Mouse (Mus musculus) myocyte (in vitro differentiated cells): ENCODE data around the gene Arfgef3. TPM values are rescaled to one million over a fixed set of nuclear protein-coding genes. Genes with fewer than 3 reads are reported as not detected.
A peak's percentile ranks its signal among the peaks of the same experiment; 100 is the strongest.
"Not testable (repeated sequence)": the region's sequence is repeated elsewhere in the genome, so short reads cannot be mapped to it uniquely, and the experiment has no call there.

Experiments
- H3K27me3 ChIP-seq: one replicate; pipeline ENCODE4 v1.6.1; 2011; ENCODE audit not compliant: control insufficient read depth, insufficient read depth, insufficient read length
- H3K36me3 ChIP-seq: one replicate; pipeline ENCODE4 v1.6.1; 2011; ENCODE audit not compliant: control insufficient read depth, insufficient read depth
- H3K4me2 ChIP-seq: one replicate; pipeline ENCODE4 v1.6.1; 2011; ENCODE audit warnings: low read depth, control low read depth
- H3K4me3 ChIP-seq: one replicate; pipeline ENCODE4 v1.5.1; 2011; ENCODE audit warnings: mild to moderate bottlenecking, control low read depth, moderate library complexity
- H3K79me2 ChIP-seq: one replicate; pipeline ENCODE4 v1.6.1; 2011; ENCODE audit not compliant: control insufficient read depth, insufficient read depth
- H3ac ChIP-seq: one replicate; pipeline ENCODE4 v1.6.1; 2011; ENCODE audit not compliant: control insufficient read depth, insufficient read length
- CEBPB ChIP-seq: IDR thresholded peaks from 2 replicates; pipeline ENCODE4 v1.6.1; 2011; ENCODE audit warnings: mild to moderate bottlenecking, moderate library complexity; ENCODE audit not compliant: poor library complexity, insufficient read depth, severe bottlenecking
- E2F4 ChIP-seq: IDR thresholded peaks from one replicate; pipeline ENCODE4 v1.6.1; 2011; ENCODE audit warnings: mild to moderate bottlenecking, control low read depth, moderate library complexity; ENCODE audit not compliant: insufficient read depth
- MAX ChIP-seq: IDR thresholded peaks from one replicate; pipeline ENCODE4 v1.6.1; 2011; ENCODE audit warnings: low read depth, mild to moderate bottlenecking, control low read depth
- MYOD1 ChIP-seq, 3 experiments: IDR thresholded peaks; one replicate each; pipeline ENCODE4 v1.6.1; 2011; ENCODE audit warnings: control low read depth in 2 of 3, low read depth in 2 of 3, mild to moderate bottlenecking in 2 of 3, moderate library complexity in 1 of 3; ENCODE audit not compliant: insufficient read length in 2 of 3, control insufficient read depth in 1 of 3
- MYOG ChIP-seq, 3 experiments: IDR thresholded peaks; one replicate each; pipeline ENCODE4 v1.6.1; 2011; ENCODE audit warnings: control low read depth in 2 of 3, low read depth in 2 of 3, mild to moderate bottlenecking in 2 of 3; ENCODE audit not compliant: insufficient read length in 2 of 3, control insufficient read depth in 1 of 3, insufficient read depth in 1 of 3
- POLR2A ChIP-seq: IDR thresholded peaks from one replicate; pipeline ENCODE4 v1.6.1; 2011; ENCODE audit warnings: low read depth, mild to moderate bottlenecking, control low read depth, moderate library complexity; ENCODE audit not compliant: insufficient read length
- POLR2AphosphoS2 ChIP-seq: IDR thresholded peaks from one replicate; pipeline ENCODE4 v1.6.1; 2011; ENCODE audit warnings: low read depth, control low read depth; ENCODE audit not compliant: insufficient read length
- REST ChIP-seq: IDR thresholded peaks from one replicate; pipeline ENCODE4 v1.6.1; 2011; ENCODE audit warnings: mild to moderate bottlenecking, control low read depth, moderate library complexity; ENCODE audit not compliant: insufficient read depth, insufficient read length
- SRF ChIP-seq: IDR thresholded peaks from one replicate; pipeline ENCODE4 v1.6.1; 2011; ENCODE audit warnings: low read depth; ENCODE audit not compliant: control insufficient read depth, insufficient read length
- TCF12 ChIP-seq: IDR thresholded peaks from one replicate; pipeline ENCODE4 v1.6.1; 2011; ENCODE audit warnings: mild to moderate bottlenecking, control low read depth; ENCODE audit not compliant: poor library complexity, insufficient read depth, severe bottlenecking
- TCF3 ChIP-seq: IDR thresholded peaks from one replicate; pipeline ENCODE4 v1.6.1; 2011; ENCODE audit warnings: low read depth, control low read depth; ENCODE audit not compliant: insufficient read length
- USF1 ChIP-seq: IDR thresholded peaks from one replicate; pipeline ENCODE4 v1.6.1; 2011; ENCODE audit warnings: low read depth, mild to moderate bottlenecking, control low read depth, moderate library complexity
- polyA plus RNA-seq: library from polyadenylated mRNA; unstranded; fragments of >200 nt; fragmentation: generic; extraction: Trizol; gene quantifications from one replicate; pipeline ENCODE4 v1.2.1, GENCODE M21; 2012; ENCODE audit warnings: missing spikeins

The Arfgef3 gene
- polyA plus RNA-seq, 1 experiment = not detected

GRCm38 (mm10) chr10:18561445-18561844 lies 182.3 kb downstream of the Arfgef3 start:
- Histone ChIP-seq H3K79me2 (no peaks in the 10 kb centered on the region), H3K27me3 (no peaks in the 10 kb centered on the region), H3K36me3 (no peaks in the 10 kb centered on the region), H3ac (no peak overlapping the region), H3K4me2 (no peak overlapping the region), H3K4me3 (no peak overlapping the region)
- TF ChIP-seq POLR2AphosphoS2 = no peak
- no peak for TF ChIP-seq E2F4
- no peak for TF ChIP-seq USF1
- TF ChIP-seq POLR2A = no peak
- no peak for TF ChIP-seq TCF12
- TF ChIP-seq MAX = no peak
- no peak for TF ChIP-seq CEBPB
- TF ChIP-seq MYOG (IDR thresholded peaks at IDR 0.05; ENCODE audit: control insufficient read depth in 1 of 3, insufficient read depth in 1 of 3, insufficient read length in 2 of 3, low read depth in 2 of 3) = no peak
- TF ChIP-seq TCF3 = no peak
- no peak for TF ChIP-seq MYOD1 (IDR thresholded peaks at IDR 0.05; ENCODE audit: control insufficient read depth in 1 of 3, insufficient read length in 2 of 3, low read depth in 2 of 3)
- TF ChIP-seq SRF = no peak
- TF ChIP-seq REST = no peak

- not testable (repeated sequence) for H3ac ChIP-seq, H3K36me3 ChIP-seq, H3K4me2 ChIP-seq, H3K79me2 ChIP-seq, H3K4me3 ChIP-seq, H3K27me3 ChIP-seq
Observed at GRCm38 (mm10) chr10:18559076-18559475, 184.7 kb downstream of the Arfgef3 start.

GRCm38 (mm10) chr10:18549321-18550216 lies 194.2 kb downstream of the Arfgef3 start:
- Histone ChIP-seq H3K4me2 (no peak overlapping the region), H3ac (no peak overlapping the region), H3K27me3 (no peaks in the 10 kb centered on the region), H3K79me2 (no peaks in the 10 kb centered on the region), H3K4me3 (no peak overlapping the region), H3K36me3 (no peaks in the 10 kb centered on the region)
- TF ChIP-seq USF1 (no peak), SRF (no peak), POLR2A (no peak)

- Histone ChIP-seq H3K36me3 (no peaks in the 10 kb centered on the region), H3ac (no peak overlapping the region), H3K79me2 (no peaks in the 10 kb centered on the region), H3K4me3 (no peak overlapping the region), H3K4me2 (peak overlapping the region; percentile 13), H3K27me3 (no peaks in the 10 kb centered on the region)
- no peak for TF ChIP-seq MYOD1 (IDR thresholded peaks at IDR 0.05; ENCODE audit: control insufficient read depth in 1 of 3, insufficient read length in 2 of 3, low read depth in 2 of 3)
- TF ChIP-seq E2F4 = no peak
- no peak for TF ChIP-seq REST
- TF ChIP-seq POLR2A = no peak
- no peak for TF ChIP-seq TCF12
- TF ChIP-seq SRF = no peak
- no peak for TF ChIP-seq CEBPB
- TF ChIP-seq USF1 = no peak
- TF ChIP-seq MAX = no peak
- TF ChIP-seq POLR2AphosphoS2 = no peak
- TF ChIP-seq TCF3 = no peak
- TF ChIP-seq MYOG (IDR thresholded peaks at IDR 0.05; ENCODE audit: control insufficient read depth in 1 of 3, insufficient read depth in 1 of 3, insufficient read length in 2 of 3, low read depth in 2 of 3) = no peak
Observed at GRCm38 (mm10) chr10:18547381-18547780, 196.4 kb downstream of the Arfgef3 start.

GRCm38 (mm10) chr10:18545813-18546235 lies 197.9 kb downstream of the Arfgef3 start, which contains the start of gene Hebp2:
Hebp2 (minus strand) TSS chr10:18546076.
- Histone ChIP-seq H3K27me3 (no peaks in the 10 kb centered on the region), H3K4me3 (peak within 1 kb of the TSS; percentile 30), H3K79me2 (no peaks in the 10 kb centered on the region), H3K36me3 (no peaks in the 10 kb centered on the region), H3ac (no peak within 1 kb of the TSS), H3K4me2 (peak within 1 kb of the TSS; percentile 91)
- TF ChIP-seq TCF12 = no peak
- TF ChIP-seq TCF3 = no peak
- no peak for TF ChIP-seq POLR2AphosphoS2
- TF ChIP-seq E2F4 = no peak
- TF ChIP-seq REST = no peak
- TF ChIP-seq MYOD1 (IDR thresholded peaks at IDR 0.05; ENCODE audit: control insufficient read depth in 1 of 3, insufficient read length in 2 of 3, low read depth in 2 of 3) = no peak
- TF ChIP-seq POLR2A = no peak
- TF ChIP-seq CEBPB = no peak
